Mouse (Mus musculus): Measurements from ENCODE around the gene Nectin1. TPM values are rescaled to one million over a fixed set of nuclear protein-coding genes. Genes with fewer than 3 reads are reported as not detected.

Gene Nectin1
- polyA plus RNA-seq, 1 experiment from 2014 or later: 6.6 TPM

DNA sequence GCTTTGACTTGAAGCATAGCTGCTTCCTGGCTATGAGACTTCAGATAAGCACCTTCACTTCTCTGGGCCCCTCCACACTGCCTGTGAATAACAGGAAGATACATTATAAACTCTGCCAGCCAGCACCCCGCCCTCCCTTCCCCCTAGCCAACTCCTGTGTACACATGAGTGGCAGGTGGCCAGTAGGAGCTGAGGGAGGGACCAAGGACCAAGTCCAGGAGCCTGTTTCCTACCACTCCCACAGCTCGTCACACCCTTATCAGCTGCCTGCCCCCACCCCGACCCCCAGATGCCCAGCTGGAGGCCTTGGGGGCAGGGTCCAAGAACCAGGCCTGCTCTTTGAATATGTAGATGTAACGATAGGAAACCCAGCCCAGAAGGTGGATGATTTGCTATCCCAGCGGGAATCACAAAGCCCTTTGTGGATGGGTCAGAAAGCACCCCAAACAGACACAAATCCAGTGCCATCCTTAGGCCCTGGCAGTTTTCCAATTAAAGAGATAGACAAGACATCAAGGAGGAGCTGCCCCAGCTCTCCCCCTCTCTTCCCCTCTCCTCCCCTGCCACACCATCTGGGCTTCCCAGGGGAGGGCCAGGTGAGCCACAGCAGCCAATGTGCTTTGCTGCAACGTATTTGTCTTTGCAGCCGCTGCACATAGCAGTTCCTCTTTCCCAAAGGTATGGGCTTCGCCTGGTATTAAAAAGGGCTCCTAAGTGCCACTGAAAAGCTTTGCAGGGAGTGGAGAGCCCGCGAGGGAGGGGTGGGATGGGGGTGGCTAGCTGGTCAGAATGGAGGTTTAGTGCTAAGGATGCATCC is 14.1 kb upstream of the Nectin1 start:
- no peak for ATAC-seq (ENCODE audit: low FRiP score, low read depth)
- WGBS: 14% methylated on average over 10 of the region's 10 CpGs
- Histone ChIP-seq H3K36me3 (no peaks in the 10 kb centered on the region), H3K9ac (no peak overlapping the region), H3K4me3 (no peak overlapping the region), H3K27me3 (peaks cover 41% of the 10 kb centered on the region), H3K9me3 (no peaks in the 10 kb centered on the region), H3K4me1 (peaks cover 18% of the 10 kb centered on the region), H3K27ac (no peak overlapping the region), H3K4me2 (replicated peaks) (no peak overlapping the region)

DNA sequence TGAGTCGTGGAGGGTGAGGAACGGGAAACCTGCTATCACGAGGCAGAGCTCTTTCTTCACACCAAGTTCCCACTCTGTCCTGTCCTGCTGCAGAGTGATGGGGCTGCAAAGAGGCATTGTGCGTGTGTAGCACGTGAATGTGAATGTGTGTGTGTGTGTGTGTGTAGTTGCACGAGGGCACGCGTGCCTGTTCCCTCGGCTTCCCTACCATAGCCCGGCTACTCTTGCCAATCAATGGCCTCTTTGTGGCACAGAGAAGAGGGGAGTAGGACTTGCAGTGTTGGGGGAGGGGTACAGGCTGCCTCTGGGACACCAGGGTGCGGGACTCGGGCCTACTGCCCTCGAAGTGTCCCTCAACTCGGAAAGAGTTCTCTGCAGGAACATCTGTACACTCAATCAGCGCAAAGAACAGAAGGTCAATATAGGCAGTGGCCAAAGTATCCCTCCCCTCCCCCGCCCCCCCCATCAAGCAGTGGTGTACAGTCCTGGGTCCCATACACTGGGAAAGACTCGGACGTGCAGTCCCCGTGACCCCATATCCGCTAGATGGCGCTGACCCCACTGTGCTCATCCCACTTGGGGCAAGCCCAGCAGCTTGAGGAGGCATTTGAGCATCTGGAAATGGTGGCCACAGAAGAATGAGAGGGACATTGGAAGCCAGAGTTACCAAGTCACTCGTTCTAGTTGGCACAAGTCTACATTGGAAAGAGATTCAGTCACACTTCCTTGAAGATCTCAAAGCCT is 13.3 kb upstream of the Nectin1 start:
- no peak overlapping the region for H3K27ac ChIP-seq
- ATAC-seq (ENCODE audit: low FRiP score, low read depth): 0 out of 2 replicates have a peak, but pooled peaks have one; percentile 51

DNA sequence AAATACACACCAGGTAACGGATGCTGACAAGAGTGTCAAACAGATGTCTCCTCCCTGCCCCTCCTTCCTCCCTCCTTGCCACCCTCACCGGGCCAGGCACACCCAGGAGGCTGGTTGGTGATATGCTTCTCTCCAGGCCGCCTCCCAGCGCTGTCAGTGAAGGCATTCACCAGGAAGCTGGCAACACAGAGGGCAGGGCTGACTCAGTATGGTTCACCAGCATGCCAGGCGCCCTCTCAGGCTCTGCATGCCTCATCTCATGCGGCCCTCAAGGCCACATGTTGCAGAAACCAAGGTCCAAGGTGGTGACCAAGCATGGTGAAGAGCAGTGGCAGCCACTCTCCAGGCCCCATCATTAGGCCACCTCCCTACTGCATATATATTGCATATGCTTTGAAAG is 11.9 kb upstream of the Nectin1 start:
- H3K4me3 ChIP-seq: no peak overlapping the region
- no peaks in the 10 kb centered on the region for H3K36me3 ChIP-seq
- H3K27ac ChIP-seq: no peak overlapping the region
- H3K27me3 ChIP-seq: peaks cover 40% of the 10 kb centered on the region
- H3K9me3 ChIP-seq: no peaks in the 10 kb centered on the region
- WGBS: 60% methylated on average over 6 of the region's 6 CpGs
- H3K4me1 ChIP-seq: peaks cover 21% of the 10 kb centered on the region
- no peak overlapping the region for H3K9ac ChIP-seq
- H3K4me2 ChIP-seq (replicated peaks): no peak overlapping the region
- ATAC-seq (ENCODE audit: low FRiP score, low read depth): no peak

More for the DNA sequence above, 13.3 kb upstream of the Nectin1 start:
- Histone ChIP-seq H3K4me2 (replicated peaks) (no peak overlapping the region), H3K27me3 (peaks cover 40% of the 10 kb centered on the region), H3K4me3 (no peak overlapping the region), H3K36me3 (no peaks in the 10 kb centered on the region), H3K9me3 (no peaks in the 10 kb centered on the region), H3K4me1 (peaks cover 18% of the 10 kb centered on the region), H3K9ac (no peak overlapping the region)
- WGBS: 20% methylated on average over 21 of the region's 22 CpGs

DNA sequence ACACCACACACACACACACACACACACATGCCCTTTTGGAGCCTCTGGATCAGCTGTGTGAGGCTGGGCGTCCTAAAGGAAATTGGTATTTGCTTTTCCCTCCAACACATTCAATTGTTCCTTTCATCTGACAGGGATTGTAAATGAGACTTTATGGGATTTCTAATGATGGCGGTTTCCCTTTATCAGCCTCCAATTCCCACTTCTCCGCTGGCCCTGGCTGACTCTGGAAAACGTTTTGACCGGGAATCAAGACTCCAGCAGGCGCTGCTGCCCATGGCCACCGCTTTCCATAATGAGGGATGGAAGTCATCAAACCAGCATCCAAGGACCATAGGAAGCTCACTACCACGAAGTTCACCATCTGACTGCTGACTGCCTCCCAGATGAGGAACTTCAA is 11.1 kb upstream of the Nectin1 start:
- peaks cover 37% of the 10 kb centered on the region for H3K27me3 ChIP-seq

DNA sequence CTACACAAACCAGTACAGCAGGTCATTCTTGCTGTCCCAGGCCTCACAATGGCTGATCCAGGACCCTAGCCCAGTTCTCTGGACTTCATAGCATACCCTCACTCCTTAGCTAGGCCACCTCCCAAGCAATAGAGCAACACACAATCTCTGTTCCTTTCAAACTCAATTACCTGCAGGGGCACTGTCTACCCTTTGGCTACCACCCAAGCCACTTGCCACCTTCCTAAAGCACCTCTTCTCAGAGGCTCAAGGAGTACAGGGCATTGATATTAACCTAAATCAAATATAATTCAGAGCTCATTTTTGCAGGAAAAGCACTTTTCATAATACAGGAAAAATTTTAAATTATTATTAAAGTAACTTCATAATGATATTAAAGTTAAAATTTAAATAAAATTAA is 8.8 kb upstream of the Nectin1 start:
- no peak overlapping the region for H3K9ac ChIP-seq
- H3K9me3 ChIP-seq: no peaks in the 10 kb centered on the region
- H3K4me3 ChIP-seq: no peak overlapping the region
- H3K4me2 ChIP-seq (replicated peaks): no peak overlapping the region
- H3K4me1 ChIP-seq: peaks cover 32% of the 10 kb centered on the region
- no peaks in the 10 kb centered on the region for H3K36me3 ChIP-seq
- H3K27me3 ChIP-seq: peaks cover 30% of the 10 kb centered on the region
- no peak overlapping the region for H3K27ac ChIP-seq
- no peak for ATAC-seq (ENCODE audit: low FRiP score, low read depth)

More for the DNA sequence above, 11.1 kb upstream of the Nectin1 start:
- no peak overlapping the region for H3K4me3 ChIP-seq
- ATAC-seq (ENCODE audit: low FRiP score, low read depth): no peak
- no peaks in the 10 kb centered on the region for H3K9me3 ChIP-seq
- H3K4me1 ChIP-seq: peaks cover 29% of the 10 kb centered on the region
- no peak overlapping the region for H3K9ac ChIP-seq
- no peaks in the 10 kb centered on the region for H3K36me3 ChIP-seq
- no peak overlapping the region for H3K4me2 ChIP-seq (replicated peaks)
- no peak overlapping the region for H3K27ac ChIP-seq
- 15% methylated on average over 8 of the region's 8 CpGs for WGBS

DNA sequence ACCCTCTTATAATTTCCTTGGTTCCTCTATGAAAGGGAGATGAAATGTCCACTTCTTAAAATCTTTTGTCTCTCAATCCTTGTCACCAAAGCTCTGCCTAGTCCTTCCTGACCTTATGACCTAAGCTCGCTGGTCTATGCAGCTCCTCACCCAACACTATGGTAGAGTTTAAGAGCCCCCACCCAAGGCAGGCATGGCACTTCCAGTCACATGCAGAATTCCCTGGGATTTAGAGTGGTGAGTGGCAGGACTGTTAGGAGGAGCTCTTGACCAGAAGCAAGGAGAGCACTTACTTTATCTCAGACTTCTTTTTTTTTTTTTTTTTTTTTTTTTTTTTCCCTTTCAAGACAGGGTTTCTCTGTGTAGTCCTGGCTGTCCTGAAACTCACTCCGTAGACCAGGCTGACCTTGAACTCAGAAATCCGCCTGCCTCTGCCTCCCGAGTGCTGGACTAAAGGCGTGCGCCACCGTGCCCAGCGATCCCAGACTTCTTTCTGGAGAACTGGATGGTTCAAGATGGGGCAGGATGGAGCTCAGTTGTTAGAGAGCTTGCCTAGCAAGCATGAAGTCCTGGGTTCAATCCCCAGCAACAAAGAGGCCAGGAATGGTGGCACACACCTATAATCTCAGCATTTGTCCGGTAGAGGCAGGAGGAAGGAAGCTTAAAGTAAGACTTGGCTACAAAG is 7.6 kb upstream of the Nectin1 start:
- no peak overlapping the region for H3K4me3 ChIP-seq
- no peak for ATAC-seq (ENCODE audit: low FRiP score, low read depth)
- no peaks in the 10 kb centered on the region for H3K9me3 ChIP-seq

DNA sequence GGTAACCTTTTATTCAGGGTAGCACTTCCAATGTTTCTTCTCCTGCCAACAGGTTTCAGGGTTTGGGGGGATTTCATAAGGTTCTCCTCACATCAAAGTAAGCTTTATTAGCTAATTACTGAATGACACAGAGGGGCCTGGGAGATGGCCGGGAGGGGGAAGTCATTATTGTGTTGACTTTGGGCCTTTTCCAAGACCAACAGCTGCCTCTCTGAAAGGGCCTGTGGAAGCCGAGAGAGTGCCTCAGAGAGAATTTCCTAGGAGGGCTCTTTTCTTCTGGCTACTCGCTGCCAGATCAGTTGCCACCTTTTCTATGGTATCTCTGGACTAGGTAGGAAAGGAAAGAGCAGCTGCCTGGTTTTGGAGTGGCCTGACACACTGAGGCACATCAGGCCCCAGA is 6.5 kb upstream of the Nectin1 start:
- Histone ChIP-seq H3K4me1 (peaks cover 26% of the 10 kb centered on the region), H3K27me3 (peaks cover 24% of the 10 kb centered on the region), H3K9me3 (no peaks in the 10 kb centered on the region), H3K4me3 (no peak overlapping the region), H3K27ac (no peak overlapping the region), H3K36me3 (no peaks in the 10 kb centered on the region), H3K4me2 (replicated peaks) (peak overlapping the region; percentile 59), H3K9ac (no peak overlapping the region)
- ATAC-seq (ENCODE audit: low FRiP score, low read depth): no peak
- WGBS: 3% methylated on average over 3 of the region's 3 CpGs

More for the DNA sequence above, 7.6 kb upstream of the Nectin1 start:
- 93% methylated on average over 9 of the region's 9 CpGs for WGBS
- no peak overlapping the region for H3K9ac ChIP-seq
- peaks cover 29% of the 10 kb centered on the region for H3K27me3 ChIP-seq
- H3K4me2 ChIP-seq (replicated peaks): no peak overlapping the region
- no peak overlapping the region for H3K27ac ChIP-seq
- H3K4me1 ChIP-seq: peaks cover 26% of the 10 kb centered on the region
- no peaks in the 10 kb centered on the region for H3K36me3 ChIP-seq

DNA sequence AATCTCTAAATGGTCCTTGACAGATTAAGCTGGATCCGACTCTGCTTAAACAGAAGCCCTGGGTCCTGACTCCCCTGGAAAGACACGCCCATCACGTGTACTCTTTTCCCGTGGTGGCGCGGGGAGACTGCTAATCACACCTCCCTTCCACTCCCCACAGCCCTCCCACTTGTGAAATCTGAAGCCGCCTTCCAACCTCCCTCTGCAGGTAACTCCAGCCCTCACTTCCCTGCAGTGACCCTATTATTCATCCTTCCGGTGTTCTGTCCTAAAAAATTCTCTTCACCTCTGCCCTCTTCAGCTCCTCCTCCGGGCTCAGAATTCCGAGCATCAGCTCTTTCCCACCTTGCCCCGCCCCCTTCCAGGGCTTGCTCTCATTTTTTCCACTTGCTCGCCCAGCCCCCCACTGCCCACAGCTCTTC is 5.9 kb upstream of the Nectin1 start:
- no peak; the same call in 1 of the 2 replicates for ATAC-seq (ENCODE audit: low FRiP score, low read depth)
- Histone ChIP-seq H3K27me3 (peaks cover 24% of the 10 kb centered on the region), H3K36me3 (no peaks in the 10 kb centered on the region), H3K9me3 (no peaks in the 10 kb centered on the region), H3K4me3 (peak overlapping the region; percentile 29), H3K9ac (no peak overlapping the region), H3K27ac (no peak overlapping the region), H3K4me1 (peaks cover 25% of the 10 kb centered on the region), H3K4me2 (replicated peaks) (peak overlapping the region; percentile 59)
- under 1% methylated on average over 12 of the region's 12 CpGs for WGBS

DNA sequence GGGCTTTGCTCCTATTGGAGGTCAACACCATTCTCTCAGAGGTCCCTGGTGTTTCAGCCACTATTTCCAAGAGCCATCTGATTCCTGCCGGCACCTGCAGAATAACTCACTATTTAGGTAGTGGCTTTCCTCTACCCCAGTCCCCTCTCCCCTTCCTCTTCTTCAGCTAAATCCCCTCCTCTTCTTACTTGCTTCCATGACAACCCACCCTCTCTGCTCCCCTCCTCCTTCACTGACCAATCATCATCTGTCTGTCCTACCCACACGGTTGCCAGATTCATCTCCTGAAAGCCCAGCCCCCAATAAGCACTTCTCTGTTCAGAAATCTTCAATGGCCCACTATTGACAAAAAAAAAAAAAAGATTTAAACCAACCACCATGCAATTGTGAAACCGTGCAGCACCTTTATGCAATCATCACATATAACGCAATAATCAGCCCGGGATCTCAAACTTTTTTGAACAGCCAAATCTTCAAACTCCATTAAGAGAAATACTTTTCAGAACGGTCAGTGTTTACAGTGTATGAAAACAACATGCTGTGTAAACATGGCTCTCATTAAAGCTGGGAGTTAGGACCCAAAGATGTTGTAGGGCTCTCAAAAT is 5.2 kb upstream of the Nectin1 start:
- WGBS: 35% methylated on average over 6 of the region's 6 CpGs
- Histone ChIP-seq H3K27ac (no peak overlapping the region), H3K27me3 (peaks cover 22% of the 10 kb centered on the region), H3K9me3 (no peaks in the 10 kb centered on the region), H3K9ac (no peak overlapping the region), H3K4me3 (no peak overlapping the region), H3K4me2 (replicated peaks) (peak overlapping the region; percentile 59), H3K36me3 (no peaks in the 10 kb centered on the region), H3K4me1 (peaks cover 28% of the 10 kb centered on the region)
- no peak for ATAC-seq (ENCODE audit: low FRiP score, low read depth)

DNA sequence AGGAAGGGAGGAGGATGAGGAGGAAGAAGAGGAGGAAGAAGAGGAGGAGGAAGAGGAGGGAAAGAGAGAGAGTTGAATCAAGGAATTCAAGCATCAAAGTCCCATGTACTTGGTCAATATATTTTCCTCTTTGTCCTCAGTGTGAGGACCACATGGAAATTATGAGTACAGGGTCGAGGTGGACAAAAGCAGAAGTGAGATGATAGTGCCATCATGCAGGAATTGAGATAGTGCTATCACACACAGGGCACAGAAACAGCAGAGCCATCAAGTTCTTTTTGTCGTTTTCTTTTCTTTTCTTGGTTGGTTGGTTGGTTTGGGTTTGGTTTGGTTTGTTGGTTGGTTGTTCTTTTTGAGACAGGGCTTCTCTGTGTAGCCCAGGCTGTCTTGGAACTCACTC is 2.5 kb upstream of the Nectin1 start:
- H3K9me3 ChIP-seq: no peaks in the 10 kb centered on the region
- ATAC-seq (ENCODE audit: low FRiP score, low read depth): no peak
- H3K9ac ChIP-seq: no peak overlapping the region
- no peak overlapping the region for H3K27ac ChIP-seq
- H3K4me1 ChIP-seq: peaks cover 46% of the 10 kb centered on the region
- H3K4me2 ChIP-seq (replicated peaks): no peak overlapping the region
- WGBS: 78% methylated on average over 2 of the region's 2 CpGs
- H3K4me3 ChIP-seq: no peak overlapping the region
- H3K27me3 ChIP-seq: peaks cover 20% of the 10 kb centered on the region
- H3K36me3 ChIP-seq: no peaks in the 10 kb centered on the region

DNA sequence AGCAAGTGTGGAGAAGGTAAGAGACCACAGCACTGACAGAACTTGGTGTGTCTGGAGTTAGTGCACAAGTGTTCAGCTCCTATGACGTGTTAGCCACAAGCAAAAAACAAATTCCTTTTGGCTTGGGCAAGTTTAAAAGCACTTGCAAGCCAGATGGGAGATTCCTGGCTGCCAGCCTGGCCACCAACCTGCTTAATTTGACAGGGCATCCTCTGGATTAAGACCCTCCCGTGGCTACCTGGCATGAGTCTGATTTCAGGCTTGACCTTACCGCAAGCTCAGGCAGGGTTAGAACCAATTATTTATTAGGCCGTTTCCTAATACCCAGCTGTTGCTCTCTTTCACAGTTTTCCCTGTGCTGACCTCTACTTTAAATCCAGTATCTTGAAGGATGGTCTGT is 1.7 kb upstream of the Nectin1 start:
- Histone ChIP-seq H3K27ac (no peak overlapping the region), H3K4me3 (no peak overlapping the region), H3K4me2 (replicated peaks) (0 out of 2 replicates have a peak overlapping the region, but pooled peaks have one; percentile 98), H3K4me1 (peaks cover 49% of the 10 kb centered on the region), H3K9me3 (no peaks in the 10 kb centered on the region), H3K27me3 (peaks cover 28% of the 10 kb centered on the region), H3K9ac (no peak overlapping the region), H3K36me3 (no peaks in the 10 kb centered on the region)
- ATAC-seq (ENCODE audit: low FRiP score, low read depth): no peak
- WGBS: 65% methylated on average over 4 of the region's 4 CpGs

All from limb, embryonic 13.5 days (tissue).